14 mouse cellular contexts compared by ENCODE assay signal in the genomic region with DNA sequence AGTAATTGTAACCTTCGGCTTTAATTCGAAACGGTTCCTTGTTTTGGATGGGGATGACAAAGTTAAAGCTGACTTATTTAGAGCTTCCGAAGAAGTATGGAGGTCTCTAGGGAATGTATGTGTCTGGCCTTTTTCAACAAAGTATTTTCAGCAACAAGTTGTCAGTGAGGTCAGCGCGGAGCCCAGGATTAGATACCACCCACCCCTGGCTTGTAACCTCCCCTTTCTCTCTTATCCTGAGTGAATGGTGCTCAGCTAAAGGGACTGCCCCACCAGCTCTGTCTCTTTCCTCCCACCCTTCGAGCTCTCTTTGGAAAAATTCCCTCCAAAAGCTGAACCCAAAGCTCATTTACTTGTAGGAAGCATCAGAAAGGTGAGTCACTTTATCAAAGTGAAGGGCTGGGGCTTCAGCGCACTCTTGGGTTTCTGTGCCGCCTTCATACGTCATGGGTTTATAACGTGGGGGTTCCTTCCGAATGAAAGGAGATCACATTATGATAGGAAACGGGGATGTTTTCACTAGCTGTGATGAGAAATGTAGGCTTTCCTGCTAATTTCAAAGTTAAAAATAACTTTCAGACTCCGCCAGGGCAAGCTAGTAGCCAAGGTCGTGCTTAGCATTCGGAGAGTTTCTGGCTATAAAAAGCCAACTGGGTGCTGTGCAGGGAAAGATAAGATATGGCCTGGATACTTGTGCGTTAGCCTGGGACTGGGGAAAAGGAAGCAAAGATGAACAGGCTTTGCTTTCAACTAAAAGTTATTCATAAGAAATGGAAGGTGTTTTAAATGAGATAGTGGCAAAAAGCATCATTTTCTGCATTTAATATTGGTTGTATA. TPM values are rescaled to one million over a fixed set of nuclear protein-coding genes. Genes with fewer than 3 reads are reported as not detected.
A peak's percentile ranks its signal among the peaks of the same experiment; 100 is the strongest.
DNase-seq lines count a peak whose midpoint lies in the region; ATAC-seq and TF ChIP-seq lines count a peak whose summit lies in the region.
"Had no signal": no experiment of that assay in that cellular context is flagged by ENCODE, and none has a peak within 500 bp of the region (broad histone marks: within the 10 kb centered on the region; RNA-seq: fewer than 3 reads in every experiment).

No protein-coding gene starts in this region.

- H3K4me3 ChIP-seq in lung, embryonic 14.5 days (ENCODE audit: low read depth, low read length), result peak overlapping the region; percentile 8; the same call in 1 of the 2 replicates
- H3K4me3 ChIP-seq in small intestine, adult 2 months (ENCODE audit: low read depth, low read length), result peak overlapping the region; percentile 18; the same call in 1 of the 2 replicates
- H3K4me3 ChIP-seq: forebrain, embryonic 12.5 days; hindbrain, embryonic 13.5 days; left cerebral cortex, adult 2 months had no signal

- intact Hi-C loops in heart, postnatal 10 days (cut with DNase I), result loop anchor here (2.0 kb wide), 2 partner anchors 19 to 29 kb away; no protein-coding TSS in a partner anchor

- peak; percentile 28 for DNase-seq in adrenal gland, postnatal 10 days
- no peak for DNase-seq in adrenal gland, adult 8-10 months
- DNase-seq in lung, embryonic 14.5 days, result peak; percentile 8
- no peak for DNase-seq in lung, adult 18-20 months
- DNase-seq in heart, postnatal 10 days, result peak; percentile 61 to 65
- DNase-seq in cerebellum, postnatal 10 days, result no peak
- no peak for DNase-seq in layer of hippocampus, adult 9-11 months
- DNase-seq: lung, postnatal 14 days had no signal

- TF ChIP-seq CTCF in lung, embryonic 14.5 days (IDR thresholded peaks at IDR 0.05; ENCODE audit: low read depth), result no peak
- no peak for TF ChIP-seq CTCF in small intestine, adult 2 months (IDR thresholded peaks at IDR 0.05; ENCODE audit: extremely low read depth, insufficient read length, insufficient replicate concordance, low read depth, low read length)

- 59% methylated on average over 17 of the region's 17 CpGs for WGBS in lung, embryonic 14.5 days
- 50% methylated on average over 17 of the region's 17 CpGs for WGBS in small intestine, adult 2 months

- H3K9me3 ChIP-seq in lung, embryonic 14.5 days (ENCODE audit: low read depth, low read length), result no peaks in the 10 kb centered on the region
- H3K9me3 ChIP-seq: forebrain, embryonic 12.5 days; hindbrain, embryonic 13.5 days had no signal

- peak overlapping the region; percentile 29; the same call in 1 of the 2 replicates for H3K4me2 ChIP-seq in lung, embryonic 14.5 days
- H3K4me2 ChIP-seq: forebrain, embryonic 12.5 days; hindbrain, embryonic 13.5 days had no signal

- no peak overlapping the region for H3K9ac ChIP-seq in lung, embryonic 14.5 days
- H3K9ac ChIP-seq: forebrain, embryonic 12.5 days; hindbrain, embryonic 13.5 days had no signal

- H3K36me3 ChIP-seq in lung, embryonic 14.5 days (ENCODE audit: insufficient read depth), result no peaks in the 10 kb centered on the region
- no peaks in the 10 kb centered on the region for H3K36me3 ChIP-seq in small intestine, adult 2 months (ENCODE audit: control insufficient read depth, insufficient read depth, low read length)
- H3K36me3 ChIP-seq: forebrain, embryonic 12.5 days; hindbrain, embryonic 13.5 days had no signal

- no peaks in the 10 kb centered on the region for H3K4me1 ChIP-seq in lung, embryonic 14.5 days (ENCODE audit: insufficient read depth)
- H3K4me1 ChIP-seq in small intestine, adult 2 months (ENCODE audit: control insufficient read depth, insufficient read depth, insufficient read length, low read length), result no peaks in the 10 kb centered on the region

- TF ChIP-seq POLR2A in small intestine, adult 2 months (IDR thresholded peaks at IDR 0.05; ENCODE audit: low read depth, low read length), result no peak

- ATAC-seq in lung, embryonic 14.5 days (ENCODE audit: insufficient read depth), result no peak; the same call in 1 of the 2 replicates

- peak overlapping the region; percentile 24; the same call in 1 of the 2 replicates for H3K27ac ChIP-seq in lung, embryonic 14.5 days (ENCODE audit: low read depth)
- H3K27ac ChIP-seq in small intestine, adult 2 months (ENCODE audit: insufficient read depth, low read depth, low read length), result no peak overlapping the region
- H3K27ac ChIP-seq: forebrain, embryonic 12.5 days; hindbrain, embryonic 13.5 days; left cerebral cortex, adult 2 months had no signal

- no peaks in the 10 kb centered on the region for H3K27me3 ChIP-seq in lung, embryonic 14.5 days (ENCODE audit: insufficient read depth, low read length)
- no peaks in the 10 kb centered on the region for H3K27me3 ChIP-seq in small intestine, adult 2 months (ENCODE audit: control insufficient read depth, insufficient read depth, low read length)
- H3K27me3 ChIP-seq: hindbrain, embryonic 13.5 days had no signal

RNA-seq across cellular contexts. Expression of a gene that starts 27.6 kb away (rescaled TPM):
- total RNA-seq in adrenal gland, postnatal 10 days (2021), result 1 to 10 TPM; 2.1 to 3.5 TPM
- total RNA-seq in adrenal gland, adult 8-10 months (2022), result 1 to 10 TPM in 2 of 4 experiments, under 1 TPM in 2; 0.52 to 1.9 (median 0.89) TPM
- polyA plus RNA-seq in lung, embryonic 14.5 days (2014; fragmentation: Nextera tagmentation; extraction: Ambion mirVana), result 0.39 TPM in 2 replicates
- 10 to 100 TPM; 75.4 to 79.3 TPM for total RNA-seq in heart, postnatal 10 days (2021)
- polyA plus RNA-seq in small intestine, adult 2 months (2012; rRNA removed), result 0.06 and 0.14 TPM in 2 replicates

RNA-seq across cellular contexts. Expression of a gene that starts 35.9 kb away (rescaled TPM):
- total RNA-seq in adrenal gland, postnatal 10 days (2021), result not detected
- not detected for total RNA-seq in adrenal gland, adult 8-10 months (2022)
- not detected in 2 replicates for polyA plus RNA-seq in lung, embryonic 14.5 days (2014; fragmentation: Nextera tagmentation; extraction: Ambion mirVana)
- total RNA-seq in heart, postnatal 10 days (2021), result not detected
- not detected in 2 replicates for polyA plus RNA-seq in small intestine, adult 2 months (2012; rRNA removed)
- total RNA-seq: left cerebral cortex, adult 2 months; midbrain, postnatal 0 days had no signal
- polyA plus RNA-seq: cortical plate, adult 2 months; forebrain, embryonic 12.5 days; hindbrain, embryonic 13.5 days; midbrain, postnatal 0 days had no signal

Comparison
In these comparisons a context has a peak if more than half of its experiments do, and no peak if none do; other contexts are left out.
1. DNase-seq: peak in adrenal gland, postnatal 10 days (single experiment), lung, embryonic 14.5 days (single experiment) and heart, postnatal 10 days (2 of 2); none in adrenal gland, adult 8-10 months (single experiment), lung, adult 18-20 months (0 of 2), cerebellum, postnatal 10 days (0 of 2) and layer of hippocampus, adult 9-11 months (single experiment).
2. RNA of a gene that starts 27.6 kb away (total RNA-seq): 75.4 to 79.3 TPM in heart, postnatal 10 days; 2.1 to 3.5 TPM in adrenal gland, postnatal 10 days and 0.52 to 1.9 TPM in adrenal gland, adult 8-10 months; every median in the first group is over 10 times any median in the second.